Mouse (Mus musculus): Measurements from ENCODE around the gene Fam174b. TPM values are rescaled to one million over a fixed set of nuclear protein-coding genes. Genes with fewer than 3 reads are reported as not detected.

Gene Fam174b
- total and polyA plus RNA-seq, 3 experiments, result not detected

DNA sequence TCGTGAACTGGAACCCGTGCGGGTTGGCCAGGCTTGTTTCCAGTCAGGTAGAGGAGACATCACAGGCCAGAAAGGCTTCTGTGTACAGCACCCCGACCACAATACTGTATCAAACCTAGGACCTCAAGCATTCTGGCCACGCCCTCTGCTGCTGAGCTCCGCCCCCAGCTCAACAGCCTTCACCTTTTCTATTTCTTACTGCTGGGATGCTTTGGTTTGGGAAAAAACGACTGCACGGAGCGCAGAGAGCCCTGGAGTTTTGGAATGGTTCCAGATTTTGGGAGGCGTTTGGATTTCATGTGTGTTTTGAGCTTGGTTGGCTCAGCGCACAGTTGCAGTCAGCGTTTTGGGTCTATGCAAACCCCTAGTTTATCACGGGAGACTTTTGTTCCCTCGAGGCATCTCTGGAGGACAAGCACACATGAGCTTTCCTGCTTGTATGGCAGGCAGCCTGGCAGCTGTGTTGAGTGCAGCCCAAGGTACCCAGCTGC lies 32.2 kb downstream of the Fam174b start:
- Histone ChIP-seq H3K4me3 (replicated peaks in 1 of 3; ENCODE audit: low read depth in 2 of 3, low read length in 2 of 3, poor library complexity in 1 of 3) (no peak overlapping the region), H3K79me2 (replicated peaks; ENCODE audit: control insufficient read depth, extremely low read depth, insufficient read depth, poor library complexity, severe bottlenecking) (no peaks in the 10 kb centered on the region), H3K27me3 (replicated peaks) (peaks cover 58% of the 10 kb centered on the region), H3K4me2 (ENCODE audit: insufficient read depth, low read depth, poor library complexity, severe bottlenecking) (peak overlapping the region; percentile 32), H3K9me3 (replicated peaks; ENCODE audit: low read length) (peaks cover 5% of the 10 kb centered on the region), H3K36me3 (replicated peaks in 1 of 2; ENCODE audit: control insufficient read depth in 1 of 2, insufficient read depth in 1 of 2, low read length in 1 of 2) (no peaks in the 10 kb centered on the region), H3K27ac (ENCODE audit: insufficient read depth, low read depth) (no peak overlapping the region), H3K4me1 (ENCODE audit: control insufficient read depth in 1 of 2, insufficient read depth in 2 of 2) (peaks cover 0 to 6% of the 10 kb centered on the region in 2 experiments; a peak in 1 of 4 replicates), H3K9ac (ENCODE audit: insufficient read depth, low read depth) (no peak overlapping the region)
- dilution Hi-C loops (cut with MboI; ENCODE audit: extremely low pct_ligation_motif_present, extremely low pct_unique_long_range_greater_than_20kb, low sequenced_read_pairs), result no loop called here
- TF ChIP-seq HCFC1 (IDR thresholded peaks at IDR 0.05; ENCODE audit: low read depth, low read length) (no peak), ZMIZ1 (IDR thresholded peaks at IDR 0.05; ENCODE audit: low read depth, low read length) (no peak), TBP (conservative IDR thresholded peaks at IDR 0.05; ENCODE audit: low read depth, low read length) (no peak), CHD1 (IDR thresholded peaks at IDR 0.05; ENCODE audit: low read depth, low read length) (no peak), CTCF (conservative IDR thresholded peaks at IDR 0.05 in 1 of 2, IDR thresholded peaks at IDR 0.05 in 1 of 2; ENCODE audit: low read depth in 2 of 2, low read length in 2 of 2) (no peak), CHD2 (IDR thresholded peaks at IDR 0.05; ENCODE audit: low read length) (no peak), USF2 (conservative IDR thresholded peaks at IDR 0.05; ENCODE audit: low read depth, low read length) (no peak), BHLHE40 (IDR thresholded peaks at IDR 0.05; ENCODE audit: low read depth, low read length) (no peak), POLR2A (IDR thresholded peaks at IDR 0.05; ENCODE audit: low read depth, low read length) (no peak), ZNF384 (IDR thresholded peaks at IDR 0.05; ENCODE audit: low read depth, low read length) (no peak), KAT2A (IDR thresholded peaks at IDR 0.05; ENCODE audit: insufficient replicate concordance, low read length) (no peak), PAX5 (IDR thresholded peaks at IDR 0.05; ENCODE audit: low read length) (no peak), POLR2AphosphoS2 (IDR thresholded peaks at IDR 0.05; ENCODE audit: low read depth, low read length) (no peak)
- DNase-seq (ENCODE audit: extremely low read depth), result peak; percentile 7
- in situ Hi-C loops (cut with MboI; ENCODE audit: low pct_ligation_motif_present, low pct_unique_long_range_greater_than_20kb, low sequenced_read_pairs), result loop anchor here (25.0 kb wide), 1 partner anchor 110 kb away; no protein-coding TSS in a partner anchor

DNA sequence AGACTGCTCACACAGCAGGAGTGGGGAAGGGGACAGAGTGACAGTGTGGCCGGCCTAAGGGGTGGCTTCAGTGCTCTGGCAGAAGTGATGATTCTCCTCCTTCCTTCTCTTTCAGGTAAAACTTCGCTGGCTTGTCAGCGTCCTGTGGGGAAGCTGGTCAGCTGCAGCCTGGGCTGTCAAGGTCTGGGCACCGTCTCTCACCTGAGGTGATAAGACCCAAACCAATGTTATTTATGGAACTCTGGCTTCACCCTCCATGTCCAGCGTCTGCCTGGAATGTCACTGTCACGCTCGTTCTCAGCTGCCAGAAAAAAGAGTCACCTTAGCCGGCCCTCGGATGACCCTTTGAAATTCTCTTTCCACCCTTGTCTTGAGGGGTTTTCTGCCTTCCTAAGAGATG lies 34.7 kb downstream of the Fam174b start:
- Histone ChIP-seq H3K36me3 (replicated peaks in 1 of 2; ENCODE audit: control insufficient read depth in 1 of 2, insufficient read depth in 1 of 2, low read length in 1 of 2) (no peaks in the 10 kb centered on the region), H3K79me2 (replicated peaks; ENCODE audit: control insufficient read depth, extremely low read depth, insufficient read depth, poor library complexity, severe bottlenecking) (no peaks in the 10 kb centered on the region), H3K27ac (ENCODE audit: insufficient read depth, low read depth) (no peak overlapping the region), H3K4me3 (replicated peaks in 1 of 3; ENCODE audit: low read depth in 2 of 3, low read length in 2 of 3, poor library complexity in 1 of 3) (no peak overlapping the region), H3K27me3 (replicated peaks) (peaks cover 54% of the 10 kb centered on the region), H3K4me2 (ENCODE audit: insufficient read depth, low read depth, poor library complexity, severe bottlenecking) (no peak overlapping the region), H3K9me3 (replicated peaks; ENCODE audit: low read length) (peaks cover 3% of the 10 kb centered on the region), H3K9ac (ENCODE audit: insufficient read depth, low read depth) (no peak overlapping the region), H3K4me1 (ENCODE audit: control insufficient read depth in 1 of 2, insufficient read depth in 2 of 2) (peaks cover 0 to 6% of the 10 kb centered on the region in 2 experiments; a peak in 1 of 4 replicates)
- in situ Hi-C loops (cut with MboI; ENCODE audit: low pct_ligation_motif_present, low pct_unique_long_range_greater_than_20kb, low sequenced_read_pairs), result loop anchor here (25.0 kb wide), 1 partner anchor 112 kb away; no protein-coding TSS in a partner anchor
- no peak for DNase-seq (ENCODE audit: extremely low read depth)
- TF ChIP-seq E2F4 (IDR thresholded peaks at IDR 0.05; ENCODE audit: insufficient replicate concordance, low read depth, low read length) (no peak), HCFC1 (IDR thresholded peaks at IDR 0.05; ENCODE audit: low read depth, low read length) (no peak), JUND (conservative IDR thresholded peaks at IDR 0.05; ENCODE audit: low read depth, low read length) (no peak), PAX5 (IDR thresholded peaks at IDR 0.05; ENCODE audit: low read length) (no peak), JUN (IDR thresholded peaks at IDR 0.05; ENCODE audit: insufficient read depth, low read depth, low read length) (no peak), NELFE (IDR thresholded peaks at IDR 0.05; ENCODE audit: low read depth, low read length) (no peak), GABPA (IDR thresholded peaks at IDR 0.05; ENCODE audit: insufficient replicate concordance, low read depth, low read length) (no peak), USF2 (conservative IDR thresholded peaks at IDR 0.05; ENCODE audit: low read depth, low read length) (no peak), RCOR1 (conservative IDR thresholded peaks at IDR 0.05; ENCODE audit: low read depth, low read length) (no peak), MAZ (IDR thresholded peaks at IDR 0.05; ENCODE audit: low read depth, low read length) (no peak), ELF1 (IDR thresholded peaks at IDR 0.05; ENCODE audit: low read depth, low read length) (no peak), BHLHE40 (IDR thresholded peaks at IDR 0.05; ENCODE audit: low read depth, low read length) (no peak), NRF1 (IDR thresholded peaks at IDR 0.05; ENCODE audit: low read depth, low read length) (no peak), SMC3 (IDR thresholded peaks at IDR 0.05; ENCODE audit: low read depth, low read length) (no peak), UBTF (IDR thresholded peaks at IDR 0.05; ENCODE audit: low read depth, low read length) (no peak), IRF4 (IDR thresholded peaks at IDR 0.05; ENCODE audit: low read depth, low read length) (no peak)
- dilution Hi-C loops (cut with MboI; ENCODE audit: extremely low pct_ligation_motif_present, extremely low pct_unique_long_range_greater_than_20kb, low sequenced_read_pairs), result no loop called here

Measured in CH12.LX (cell line).